Mouse (Mus musculus) cerebellum, adult 18-20 months (tissue): ENCODE data around the gene Frem2.

Experiments
- DNase-seq, 2 experiments: peaks; one replicate each; pipeline ENCODE4 v3.0.0; 2021

Frem2 gene

DNA sequence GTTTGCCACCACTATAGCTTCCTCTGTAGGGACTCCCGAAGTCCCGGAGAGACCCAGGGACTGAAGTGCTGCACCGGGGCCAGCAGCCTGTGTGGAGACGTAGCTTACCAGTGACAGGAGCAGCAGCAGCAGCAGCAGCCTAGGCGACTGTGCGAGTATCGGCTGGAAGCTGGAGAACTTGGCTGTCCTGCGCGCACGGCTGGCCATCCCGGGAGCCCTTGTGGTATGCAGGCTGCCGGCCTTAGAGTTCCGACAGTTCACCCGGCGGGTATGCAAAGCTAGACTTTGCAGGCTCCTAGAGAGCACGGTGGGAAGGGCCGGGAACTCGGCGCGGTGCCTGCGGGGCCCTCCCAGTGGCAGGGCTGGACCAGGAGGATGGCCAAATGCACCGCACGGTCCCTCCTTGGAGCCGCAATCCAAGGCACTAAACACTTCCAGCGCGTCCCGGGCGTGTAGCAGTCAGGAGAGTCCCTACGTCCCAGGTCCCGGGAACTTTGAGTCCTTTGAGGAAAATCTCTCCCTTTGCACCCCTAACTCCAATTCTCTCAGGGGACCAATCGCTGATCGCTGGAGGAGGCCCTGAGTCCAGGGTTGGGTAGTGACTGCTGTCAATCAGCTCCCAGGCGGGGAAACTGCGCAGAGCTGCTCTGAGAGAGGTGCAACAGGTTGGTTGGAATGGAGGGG lies at the start of gene Frem2:
Gene Frem2, minus strand, starts transcription at position 478 of the 684 bp plus-strand sequence.
- peak in 1 of 2 experiments; percentile 13 for DNase-seq

DNA sequence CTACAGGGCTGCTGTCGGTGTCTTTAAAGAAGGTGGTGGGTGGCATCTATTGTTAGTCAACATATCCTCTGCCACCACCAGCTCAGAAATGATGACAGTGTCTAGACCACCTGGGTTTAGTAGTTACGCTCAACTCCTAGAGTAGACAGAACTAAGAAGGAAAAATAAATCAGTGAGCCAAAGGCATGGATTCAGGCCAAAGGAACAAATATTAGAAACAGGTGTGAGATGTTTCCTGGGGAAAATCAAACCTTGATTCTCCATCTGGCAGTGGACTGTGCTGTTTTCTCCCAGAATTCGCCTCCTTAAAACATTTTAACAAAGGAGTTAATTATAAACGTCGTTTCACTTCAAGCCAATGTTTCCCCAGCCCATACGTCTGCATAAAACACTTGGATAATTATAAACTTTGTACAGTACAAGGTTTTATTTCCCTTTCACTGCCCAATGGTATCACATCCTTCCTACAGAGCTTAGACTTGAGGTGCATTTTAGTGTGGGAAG lies 48.9 kb upstream of the Frem2 start:
- no peak for DNase-seq

DNA sequence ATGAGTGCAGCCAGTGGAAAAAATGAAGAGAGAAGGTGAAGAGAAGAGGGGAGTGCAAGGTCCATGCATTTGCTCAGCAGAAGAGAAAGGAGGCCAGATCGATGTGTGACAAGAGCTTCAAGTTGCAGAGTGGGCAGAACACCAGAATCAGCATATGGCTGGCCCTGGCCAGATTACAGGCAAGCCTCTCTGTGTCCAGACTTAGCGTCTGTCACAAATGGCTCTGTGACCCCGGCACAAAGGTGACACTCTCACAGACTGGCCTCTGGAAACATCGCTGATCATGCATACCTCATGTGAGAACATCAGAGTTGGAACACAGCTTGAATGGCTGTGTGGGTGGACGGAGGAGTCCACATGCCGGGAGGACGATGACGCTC lies 46.0 kb upstream of the Frem2 start:
- peak; percentile 60 to 74 for DNase-seq

GRCm38 (mm10) chr3:53702421-53703125 lies 45.4 kb upstream of the Frem2 start:
- no peak for DNase-seq

- no peak for DNase-seq
Observed at GRCm38 (mm10) chr3:53701940-53702339, 44.8 kb upstream of the Frem2 start.

GRCm38 (mm10) chr3:53687776-53688175 lies 30.6 kb upstream of the Frem2 start:
- DNase-seq, result no peak

- no peak for DNase-seq
Observed at GRCm38 (mm10) chr3:53682244-53682643, 25.1 kb upstream of the Frem2 start.

DNA sequence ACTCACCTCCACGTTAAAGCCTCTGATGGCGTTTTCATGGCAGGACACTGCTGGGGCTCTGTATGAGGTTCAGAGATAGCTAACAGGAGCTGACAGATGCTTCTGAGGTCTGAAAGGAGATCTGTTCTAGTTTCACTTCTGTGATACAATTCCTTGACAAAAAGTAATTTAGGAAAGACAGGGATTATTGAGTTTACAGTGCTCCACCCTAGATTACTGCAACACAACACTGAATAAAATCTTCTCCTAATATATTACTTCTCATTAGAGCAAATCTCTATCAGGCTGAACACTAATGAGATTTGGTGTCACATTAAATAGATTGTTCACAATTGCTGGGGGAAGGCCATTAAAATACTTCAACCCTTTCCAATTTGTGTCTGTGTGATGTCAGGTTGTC lies 23.7 kb upstream of the Frem2 start:
- DNase-seq, result no peak

GRCm38 (mm10) chr3:53674225-53674624 lies 17.1 kb upstream of the Frem2 start:
- DNase-seq, result no peak

DNA sequence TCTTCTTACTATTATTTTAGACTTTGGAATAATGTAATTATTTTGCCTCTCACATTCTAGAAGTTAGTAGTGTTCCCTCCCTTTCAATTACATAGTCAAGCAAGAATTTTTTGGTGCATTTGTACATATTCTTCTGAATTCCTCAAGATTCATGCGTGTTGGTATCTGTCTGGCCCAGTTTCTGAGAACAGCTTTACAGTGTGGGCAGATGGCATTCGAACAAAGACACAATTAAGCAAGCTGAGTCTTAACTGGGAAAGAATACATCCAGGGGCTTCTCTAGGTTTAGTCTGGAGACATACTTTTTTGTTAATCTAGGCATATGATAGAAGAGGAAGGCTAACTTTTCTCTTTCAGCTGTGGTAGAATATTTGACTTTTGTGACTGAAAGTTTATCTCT lies 12.6 kb upstream of the Frem2 start:
- DNase-seq, result no peak

DNA sequence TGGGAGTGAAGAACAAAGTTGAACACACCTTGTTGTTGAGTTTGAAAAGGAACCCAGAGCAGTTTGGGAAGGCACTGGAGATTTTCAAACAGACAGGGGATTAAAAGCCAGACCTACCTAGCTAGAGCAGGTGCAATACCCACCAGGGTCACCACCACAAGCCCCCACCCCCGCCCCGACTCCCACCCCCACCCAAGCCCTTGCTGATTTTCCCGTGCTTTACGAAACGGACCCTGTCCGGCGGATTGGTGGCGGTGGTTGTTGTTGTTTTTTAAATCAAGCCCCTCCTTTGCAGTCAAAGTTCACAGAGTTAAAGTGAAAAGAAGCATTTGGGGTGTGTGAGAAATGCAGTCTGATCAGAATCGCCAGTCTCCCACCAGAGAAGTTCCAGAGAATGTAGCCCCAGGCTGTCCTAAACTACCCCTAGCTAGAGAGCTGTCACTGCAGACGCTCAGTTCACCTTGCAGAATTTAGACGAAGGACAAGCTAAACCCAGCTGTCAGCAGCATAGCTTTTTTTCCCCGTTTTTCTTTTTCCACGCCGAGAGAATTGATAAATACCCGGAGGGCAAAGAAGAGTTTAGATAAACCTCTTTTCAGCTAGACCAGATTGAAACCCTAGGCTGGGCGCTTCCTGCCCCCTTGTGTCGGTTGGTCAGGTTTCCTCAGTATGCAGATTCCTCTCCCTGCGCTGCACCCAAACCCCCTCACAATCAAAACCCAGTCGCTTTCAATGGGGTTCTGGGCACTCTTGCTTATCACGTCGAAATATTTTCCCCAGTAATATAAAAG lies 784 bp upstream of the Frem2 start:
- no peak for DNase-seq

DNA sequence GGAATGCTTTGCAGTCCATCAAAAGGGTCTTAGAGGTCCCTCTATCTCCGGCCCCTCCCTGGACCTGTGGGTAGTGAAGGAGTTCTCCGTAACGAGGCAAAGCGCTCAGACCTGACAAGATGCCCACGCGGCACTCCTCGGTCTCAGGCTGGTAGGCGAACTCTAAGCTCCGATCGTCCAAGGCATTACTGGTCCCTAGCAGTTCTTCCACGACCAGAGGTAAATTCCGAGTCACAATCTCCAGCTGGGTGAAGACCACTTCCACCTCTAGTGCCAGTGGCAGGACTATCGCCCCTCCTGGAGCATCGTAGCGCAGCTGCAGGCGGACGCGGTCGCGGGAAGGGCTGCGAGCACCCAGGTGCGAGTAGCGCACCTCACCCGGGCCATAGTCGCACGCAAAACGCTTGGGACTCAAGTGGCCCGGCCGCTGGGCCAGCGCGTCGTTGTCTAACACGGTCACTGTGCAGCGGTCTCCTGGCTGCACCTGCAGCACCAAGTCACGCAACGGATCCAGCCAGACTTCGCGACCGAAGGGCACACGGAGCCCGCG lies 752 bp downstream of the Frem2 start:
- no peak for DNase-seq

DNA sequence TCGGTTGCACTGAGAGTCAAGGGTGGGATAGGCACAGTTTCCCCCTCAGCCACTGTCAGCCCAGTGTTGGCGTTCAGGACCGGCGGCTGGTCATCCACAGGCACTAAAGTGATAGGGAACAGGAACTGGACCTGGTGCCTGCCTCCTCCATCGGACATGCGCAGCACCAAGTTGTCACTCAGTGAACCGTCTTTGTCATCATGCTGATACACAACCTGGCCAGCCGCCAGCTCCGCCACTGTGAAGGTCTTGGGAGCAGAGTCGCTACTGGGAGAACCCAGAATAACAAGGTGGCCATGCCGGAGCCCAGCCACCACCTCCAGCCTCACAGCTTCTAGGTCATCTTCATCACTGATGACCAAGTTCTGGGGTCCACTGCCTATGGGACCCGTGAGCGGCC lies 1.8 kb downstream of the Frem2 start:
- DNase-seq, result no peak

DNA sequence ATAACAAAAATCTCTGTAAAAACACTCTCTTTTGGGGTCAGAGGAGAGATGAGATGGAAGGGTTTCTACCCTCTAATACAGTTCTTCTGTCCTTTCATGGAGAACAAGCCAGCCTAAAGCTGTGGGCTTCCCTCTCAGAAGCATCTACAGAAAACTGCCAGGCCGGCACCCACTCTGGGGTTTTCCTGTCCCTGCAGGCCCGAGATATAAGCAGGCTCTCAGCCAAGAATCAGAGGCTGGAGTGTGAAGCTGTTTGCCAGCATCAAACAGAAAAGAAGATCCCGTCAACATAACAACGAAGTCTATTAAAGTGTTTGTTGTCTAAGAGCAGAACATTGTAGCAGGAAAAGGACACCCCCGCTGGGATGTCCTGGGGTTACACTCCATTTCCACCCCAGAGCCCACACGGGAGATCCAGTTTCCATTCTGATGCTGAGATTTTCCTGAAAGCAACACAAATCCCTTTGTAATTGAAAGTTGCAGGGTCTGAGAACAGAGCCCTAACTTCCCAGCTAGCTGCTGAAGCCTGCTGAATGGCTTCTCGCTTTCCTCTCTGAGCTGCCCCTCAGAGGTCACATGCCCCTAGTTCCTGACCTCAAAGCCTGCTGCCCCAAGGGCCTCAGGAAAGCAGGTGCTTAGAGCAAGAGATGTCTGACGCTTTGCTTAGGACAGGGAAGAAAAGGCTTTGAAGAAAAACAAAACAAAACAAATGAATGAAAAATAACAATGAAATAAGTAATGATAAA lies 7.0 kb downstream of the Frem2 start:
- DNase-seq, result no peak

- no peak for DNase-seq
Observed at GRCm38 (mm10) chr3:53649425-53649824, 7.7 kb downstream of the Frem2 start.

GRCm38 (mm10) chr3:53648902-53649301 lies 8.3 kb downstream of the Frem2 start:
- DNase-seq, result no peak

- no peak for DNase-seq
Observed at GRCm38 (mm10) chr3:53635948-53636347, 21.2 kb downstream of the Frem2 start.

- no peak for DNase-seq
Observed at GRCm38 (mm10) chr3:53631126-53631525, 26.0 kb downstream of the Frem2 start.

GRCm38 (mm10) chr3:53630630-53631029 lies 26.5 kb downstream of the Frem2 start:
- no peak for DNase-seq

DNA sequence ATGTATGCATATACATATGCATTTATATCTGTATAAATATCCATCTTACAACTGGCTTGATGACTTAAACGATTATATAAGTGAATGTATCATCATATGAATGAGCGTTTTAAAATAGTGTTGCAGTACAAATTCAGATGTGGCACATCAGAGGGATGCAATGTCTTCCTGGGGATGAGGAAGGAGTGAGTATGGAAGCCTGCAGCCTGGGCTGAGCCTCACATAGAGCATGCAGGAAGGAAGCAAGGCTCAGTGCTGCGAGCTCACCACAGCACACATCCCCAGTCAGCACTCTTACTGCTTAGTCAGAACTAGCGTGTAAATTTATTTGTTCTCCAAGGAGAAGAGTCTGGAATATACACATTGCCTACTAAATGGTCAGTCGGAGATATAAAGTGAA lies 27.2 kb downstream of the Frem2 start:
- no peak for DNase-seq

DNA sequence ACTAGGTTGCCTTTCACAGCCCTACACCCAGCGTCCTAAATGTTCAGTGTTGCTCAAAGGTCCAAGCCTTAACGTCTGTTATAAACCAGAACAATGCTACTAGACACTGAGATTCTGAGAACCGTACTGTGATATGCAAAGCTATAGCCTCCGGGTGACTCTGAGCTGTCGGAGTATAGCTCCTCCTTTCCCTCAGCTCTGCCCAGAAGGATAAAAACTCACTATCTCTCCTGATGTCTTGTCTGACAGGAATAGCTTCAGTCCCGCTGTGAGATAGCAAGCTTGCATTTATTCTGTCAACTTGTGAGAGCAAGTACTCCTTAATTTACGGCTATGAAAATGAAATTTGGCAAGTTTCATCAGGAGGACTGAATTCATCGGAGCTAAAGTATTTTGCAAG lies 33.9 kb downstream of the Frem2 start:
- DNase-seq, result no peak

- DNase-seq, result no peak
Observed at GRCm38 (mm10) chr3:53620978-53621377, 36.2 kb downstream of the Frem2 start.

DNA sequence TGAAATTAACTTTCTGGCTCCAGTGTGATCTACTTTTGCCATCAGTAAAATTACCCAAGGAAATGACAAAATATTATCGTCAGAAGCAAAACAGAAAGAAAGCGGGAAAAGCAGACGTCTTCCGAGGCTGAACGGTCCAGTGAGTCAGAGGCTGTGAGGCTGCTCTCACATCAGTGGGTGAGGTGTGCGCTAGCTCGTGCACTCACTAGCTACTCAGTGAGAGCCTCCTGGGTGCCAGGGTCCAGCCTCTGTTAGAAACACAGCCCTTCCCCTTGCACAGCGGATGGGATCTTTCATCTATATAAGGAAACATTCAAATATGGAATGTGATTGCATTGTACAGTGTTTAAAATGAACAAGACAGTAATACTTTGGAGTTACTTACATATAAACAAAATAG lies 36.8 kb downstream of the Frem2 start:
- no peak for DNase-seq
